Mouse (Mus musculus) activated CD4-positive, CD25-positive, alpha-beta regulatory T cell, adult 4 months (primary cell): Measurements from ENCODE around the gene Lrrtm4. TPM values are rescaled to one million over a fixed set of nuclear protein-coding genes. Genes with fewer than 3 reads are reported as not detected.

ENCODE experiments used
- ATAC-seq: one replicate; pipeline ENCODE4 v1.8.0; 2017
- polyA plus RNA-seq, 2 experiments: library from polyadenylated mRNA; unstranded; fragments of 100-300 nt; shearing (Covaris generic); gene quantifications; one replicate each; pipeline ENCODE4 v1.2.1; 2017

Lrrtm4 gene
- polyA plus RNA-seq, 2 experiments from 2014 or later = not detected

- ATAC-seq = no peak
These were observed 313.1 kb downstream of the Lrrtm4 start for GRCm38 (mm10) chr6:80331751-80332150.

GRCm38 (mm10) chr6:80352307-80352706, 333.6 kb downstream of the Lrrtm4 start:
- no peak for ATAC-seq

GRCm38 (mm10) chr6:80357092-80357491, 338.4 kb downstream of the Lrrtm4 start:
- ATAC-seq = no peak

- ATAC-seq = no peak
These were observed 344.9 kb downstream of the Lrrtm4 start for GRCm38 (mm10) chr6:80363593-80363992.

- ATAC-seq = no peak
These were observed 347.9 kb downstream of the Lrrtm4 start for GRCm38 (mm10) chr6:80366532-80366931.

DNA sequence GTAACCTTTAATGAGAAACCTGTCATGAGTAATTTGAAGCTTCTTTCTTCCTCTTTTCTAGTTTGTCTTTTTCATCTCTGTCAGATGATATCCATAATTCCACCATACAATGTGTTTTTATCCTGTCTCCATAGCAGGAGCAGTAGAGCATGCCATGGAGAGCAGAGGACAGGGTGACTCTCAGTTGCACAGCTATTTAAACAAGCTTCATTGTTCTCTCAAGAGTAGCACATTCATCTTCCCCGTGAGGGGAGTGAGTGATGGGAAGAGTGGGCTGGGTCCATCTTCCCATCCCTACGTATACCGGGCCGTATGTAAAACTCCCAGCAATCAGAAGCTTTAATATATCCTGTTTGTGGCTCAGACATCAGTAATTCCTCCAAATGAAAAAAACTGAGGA, 370.9 kb downstream of the Lrrtm4 start:
- no peak for ATAC-seq

DNA sequence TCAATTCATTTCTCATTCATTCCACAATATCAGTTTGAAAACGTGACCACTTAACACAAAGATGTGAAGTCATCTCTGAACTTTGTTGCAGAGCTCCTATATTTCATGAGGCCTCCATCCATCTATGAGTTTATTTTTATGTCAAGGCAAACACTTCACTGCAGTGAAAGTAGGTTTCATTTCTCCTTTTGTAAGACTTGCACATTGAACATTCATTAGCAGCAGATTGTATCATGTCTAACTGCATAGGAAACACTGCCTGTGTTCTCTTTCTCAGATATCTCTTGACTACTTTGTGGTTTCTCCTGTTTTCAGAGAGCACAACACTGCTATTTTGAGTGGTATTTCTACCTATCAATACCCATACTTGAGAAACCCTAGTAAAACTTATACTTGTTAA, 388.1 kb downstream of the Lrrtm4 start:
- no peak for ATAC-seq

DNA sequence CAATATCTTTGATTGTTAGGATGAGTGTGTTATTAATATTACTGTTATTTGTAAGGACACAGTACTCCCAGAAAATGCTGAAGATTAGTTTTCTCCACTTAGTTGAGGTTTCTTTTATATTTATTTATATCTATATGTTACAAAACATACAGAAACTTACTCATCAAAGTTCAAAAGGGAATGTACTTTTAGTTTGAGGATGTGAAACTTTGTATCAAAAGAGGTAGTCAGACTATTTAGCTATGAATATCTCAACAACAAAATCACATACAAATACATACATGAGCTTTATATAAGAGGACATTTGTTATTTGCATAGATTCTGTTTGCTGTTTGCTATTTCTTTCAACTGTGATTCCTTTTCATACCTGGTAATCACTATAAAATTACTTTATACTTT, 421.5 kb downstream of the Lrrtm4 start:
- no peak for ATAC-seq

GRCm38 (mm10) chr6:80470546-80470945, 451.9 kb downstream of the Lrrtm4 start:
- ATAC-seq = no peak

GRCm38 (mm10) chr6:80476153-80476552, 457.5 kb downstream of the Lrrtm4 start:
- ATAC-seq = no peak

- ATAC-seq = no peak
These were observed 526.3 kb downstream of the Lrrtm4 start for GRCm38 (mm10) chr6:80545017-80545416.

GRCm38 (mm10) chr6:80549907-80550306, 531.2 kb downstream of the Lrrtm4 start:
- ATAC-seq = no peak

DNA sequence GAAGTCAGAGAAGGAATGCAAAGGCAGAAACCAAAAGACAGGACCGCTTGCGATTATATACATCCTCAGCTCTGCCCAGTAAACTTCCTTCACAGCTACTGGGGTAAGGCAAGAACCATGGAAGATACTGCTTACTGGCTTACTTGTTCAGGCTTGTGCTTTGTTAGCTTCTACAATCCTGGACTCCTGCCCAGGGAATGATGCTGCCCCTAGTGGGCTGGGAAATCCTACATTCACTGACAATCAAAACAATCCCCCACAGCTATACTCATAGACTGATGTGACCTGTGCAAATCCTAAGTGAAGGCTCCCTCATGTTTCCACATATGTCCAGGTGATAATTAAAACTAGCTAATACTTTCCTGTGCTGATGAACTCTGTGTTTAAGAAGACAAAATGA, 534.7 kb downstream of the Lrrtm4 start:
- no peak for ATAC-seq

- ATAC-seq = no peak
These were observed 536.3 kb downstream of the Lrrtm4 start for GRCm38 (mm10) chr6:80554991-80555390.

GRCm38 (mm10) chr6:80577227-80577626, 558.5 kb downstream of the Lrrtm4 start:
- ATAC-seq = no peak

GRCm38 (mm10) chr6:80582225-80582624, 563.5 kb downstream of the Lrrtm4 start:
- no peak for ATAC-seq

GRCm38 (mm10) chr6:80589776-80590175, 571.1 kb downstream of the Lrrtm4 start:
- ATAC-seq = no peak

DNA sequence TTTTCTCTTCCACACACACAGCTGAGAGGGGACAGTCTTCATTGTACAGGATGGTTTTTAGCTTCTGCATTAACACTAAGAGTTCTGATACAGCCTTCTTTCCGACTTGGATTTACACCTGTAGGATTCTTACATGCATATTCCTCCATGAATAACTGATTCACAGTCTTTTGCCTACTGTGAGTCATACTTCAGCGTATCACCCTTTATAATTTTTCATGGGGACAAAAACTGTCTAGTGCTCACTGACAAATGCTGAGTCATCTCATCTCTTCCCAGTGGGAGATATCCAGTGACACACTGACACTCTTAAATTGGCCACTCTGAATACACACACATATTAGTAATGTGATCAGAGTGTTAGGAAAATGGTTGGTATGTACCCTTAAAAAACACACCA, 600.8 kb downstream of the Lrrtm4 start:
- ATAC-seq = no peak

DNA sequence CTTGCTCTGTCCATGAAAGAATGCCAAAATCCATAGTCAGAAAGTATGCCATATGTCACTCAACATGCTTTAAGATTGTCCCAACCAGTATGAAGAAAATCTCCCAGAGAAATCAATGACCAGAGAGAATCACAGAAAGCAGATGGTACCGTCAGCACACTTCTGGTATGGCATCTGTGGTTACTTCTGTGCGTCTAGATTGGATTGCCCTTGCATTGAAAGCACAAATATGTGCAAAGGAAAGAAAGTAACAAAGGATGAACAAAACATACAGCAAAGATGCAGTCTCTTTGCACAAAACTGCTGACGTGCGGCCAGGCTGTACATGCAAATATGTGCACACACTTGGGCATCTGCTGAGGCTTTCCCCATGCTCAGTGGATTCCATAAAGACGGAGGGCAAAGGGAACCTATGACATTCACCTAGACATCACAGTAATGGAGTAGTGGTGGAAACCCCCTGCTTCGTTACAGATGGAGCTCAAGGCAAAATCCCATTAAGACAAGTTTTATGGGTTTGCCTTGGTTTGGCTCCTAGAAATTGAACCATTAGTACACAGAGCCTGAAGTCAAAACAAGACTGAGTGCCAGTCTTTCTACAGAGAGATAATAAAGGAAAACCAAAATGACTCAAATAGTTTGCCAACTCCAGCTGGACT, 604.1 kb downstream of the Lrrtm4 start:
- ATAC-seq = no peak

GRCm38 (mm10) chr6:80625509-80625908, 606.8 kb downstream of the Lrrtm4 start:
- no peak for ATAC-seq

- no peak for ATAC-seq
These were observed 644.1 kb downstream of the Lrrtm4 start for GRCm38 (mm10) chr6:80662729-80663128.

DNA sequence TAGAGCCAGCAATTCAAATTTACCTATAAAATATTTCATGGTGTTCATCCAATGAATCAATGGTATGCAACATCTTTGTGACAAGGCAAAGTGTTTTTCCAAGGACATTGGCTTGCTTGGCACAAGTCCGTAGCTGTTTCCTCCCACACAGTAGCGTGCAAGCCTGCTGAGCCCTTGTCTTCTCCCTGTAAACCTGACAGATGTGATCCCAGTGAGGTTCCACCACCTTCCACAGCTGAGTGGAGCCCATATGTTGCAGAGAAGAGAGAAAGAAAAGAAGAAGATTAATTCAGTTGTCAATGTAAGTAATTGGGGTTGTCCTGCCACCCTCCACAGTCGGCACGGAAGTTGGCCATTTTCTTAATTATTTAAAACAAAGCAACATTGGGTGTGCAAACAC, 645.4 kb downstream of the Lrrtm4 start:
- ATAC-seq = no peak

DNA sequence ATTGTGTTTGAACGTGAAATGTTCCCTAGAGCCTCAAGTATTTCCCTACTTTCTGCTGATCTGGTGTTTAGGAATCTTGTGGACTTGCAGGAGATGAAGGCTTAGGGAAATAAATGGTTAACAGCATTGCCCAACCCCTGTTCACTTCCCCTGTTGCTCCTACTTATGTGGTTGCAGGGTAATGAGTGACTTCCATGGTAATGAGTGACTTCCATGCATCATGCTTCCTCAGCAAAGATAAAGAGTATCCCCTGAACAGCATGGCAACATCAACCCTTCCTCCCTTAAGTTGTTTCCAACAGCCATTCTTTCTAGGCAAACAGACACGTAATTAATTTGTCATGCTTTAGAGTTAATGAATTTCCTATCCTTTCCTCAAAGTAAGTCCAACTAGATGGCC, 685.5 kb downstream of the Lrrtm4 start:
- no peak for ATAC-seq

DNA sequence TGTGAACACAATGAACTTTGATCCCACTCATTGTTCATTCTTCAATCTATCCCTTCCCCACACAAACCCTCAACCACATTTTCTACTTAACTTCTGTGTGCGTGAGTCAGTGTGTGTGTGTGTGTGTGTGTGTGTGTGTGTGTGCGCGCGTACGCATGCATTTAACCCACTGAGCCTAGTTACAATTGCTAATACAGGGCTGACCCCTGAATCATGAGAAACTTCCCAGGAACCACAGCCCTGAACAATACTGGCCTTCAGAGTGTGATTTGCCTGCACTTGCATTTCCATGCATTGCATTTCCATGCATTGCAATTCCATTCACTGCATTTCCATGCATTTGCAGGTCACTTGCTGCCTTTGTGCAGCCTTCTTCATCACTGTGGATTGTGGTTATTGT, 701.8 kb downstream of the Lrrtm4 start:
- ATAC-seq = no peak

DNA sequence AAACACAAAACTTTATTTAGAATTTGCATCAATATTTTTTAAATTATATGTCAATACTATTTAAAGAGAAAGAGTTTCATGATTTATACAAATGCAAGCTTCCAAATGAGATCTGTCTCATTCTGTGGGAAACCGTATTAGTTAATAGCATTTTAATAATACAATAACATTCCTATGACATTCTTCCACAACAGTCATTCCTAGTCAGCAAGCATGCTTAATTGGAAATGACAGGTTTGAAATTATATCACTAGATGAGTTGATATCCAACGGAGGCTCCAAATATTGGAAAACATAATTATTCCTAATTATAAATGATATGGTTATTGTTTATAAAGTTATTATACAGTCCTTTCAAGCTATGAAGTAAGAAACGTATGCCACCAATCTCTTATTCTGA, 714.7 kb downstream of the Lrrtm4 start:
- no peak for ATAC-seq
